Mouse (Mus musculus) testis, postnatal 10 days (tissue): ENCODE measurements at regions not wholly inside any gene's neighbourhood (a gene's known extent, or its start where the extent isn't known, plus 50 kb on each side); places are given as distances from the start of the nearest gene placed in this dataset.
"Not testable (repeated sequence)": the region's sequence is repeated elsewhere in the genome, so short reads cannot be mapped to it uniquely, and the experiment has no call there.

Experiments
- DNase-seq: peaks from one replicate; pipeline ENCODE4 v3.0.0; 2021; ENCODE audit warnings: low spot score

- DNase-seq, result no peak
These were observed 88.3 kb upstream of the Tmem28 start for GRCm38 (mm10) chrX:99732526-99732925.

- DNase-seq, result peak; percentile 46
These were observed 95.7 kb upstream of the Tmem28 start for GRCm38 (mm10) chrX:99725101-99725500.

- DNase-seq, result no peak
These were observed 125.5 kb upstream of the Tmem28 start for GRCm38 (mm10) chrX:99695366-99695765.

GRCm38 (mm10) chrX:99690971-99691370, 129.8 kb upstream of the Tmem28 start:
- DNase-seq, result no peak

GRCm38 (mm10) chrX:99689761-99690160, 131.1 kb upstream of the Tmem28 start:
- DNase-seq, result no peak

GRCm38 (mm10) chrX:99682491-99682890, 138.3 kb upstream of the Tmem28 start:
- not testable (repeated sequence) for DNase-seq

GRCm38 (mm10) chrX:99667596-99667995, 153.2 kb upstream of the Tmem28 start:
- no peak for DNase-seq

- DNase-seq, result no peak
These were observed 158.3 kb upstream of the Tmem28 start for GRCm38 (mm10) chrX:99662566-99662965.

- DNase-seq, result no peak
These were observed 161.2 kb upstream of the Tmem28 start for GRCm38 (mm10) chrX:99659496-99660140.

- DNase-seq, result peak; percentile 86
These were observed 162.9 kb upstream of the Tmem28 start for GRCm38 (mm10) chrX:99657790-99658451.

- DNase-seq, result no peak
These were observed 163.8 kb upstream of the Tmem28 start for GRCm38 (mm10) chrX:99656988-99657387.

- no peak for DNase-seq
These were observed 161.2 kb upstream of the Pja1 start for GRCm38 (mm10) chrX:99632211-99632775.

GRCm38 (mm10) chrX:99624515-99625179, 153.6 kb upstream of the Pja1 start:
- DNase-seq, result no peak

GRCm38 (mm10) chrX:99612130-99612759, 141.2 kb upstream of the Pja1 start:
- DNase-seq, result no peak

GRCm38 (mm10) chrX:99610096-99610495, 139.0 kb upstream of the Pja1 start:
- DNase-seq, result peak; percentile 12

GRCm38 (mm10) chrX:99609591-99609990, 138.5 kb upstream of the Pja1 start:
- no peak for DNase-seq

GRCm38 (mm10) chrX:99608284-99608692, 137.2 kb upstream of the Pja1 start:
- no peak for DNase-seq

GRCm38 (mm10) chrX:99605084-99605824, 134.2 kb upstream of the Pja1 start:
- DNase-seq, result no peak

GRCm38 (mm10) chrX:99603714-99604113, 132.6 kb upstream of the Pja1 start:
- DNase-seq, result no peak

GRCm38 (mm10) chrX:99602268-99602885, 131.3 kb upstream of the Pja1 start:
- no peak for DNase-seq

GRCm38 (mm10) chrX:99595493-99595892, 124.4 kb upstream of the Pja1 start:
- no peak for DNase-seq
